Mouse (Mus musculus): ENCODE results near the gene Wtap.

GRCm38 (mm10) chr17:12999069-12999468, 5.1 kb upstream of the Wtap start:
- no peak for TF ChIP-seq POLR2A (IDR thresholded peaks at IDR 0.05; ENCODE audit: borderline replicate concordance, extremely low read depth, low read depth, low read length)
- no peak for TF ChIP-seq CTCF (IDR thresholded peaks at IDR 0.05; ENCODE audit: insufficient read depth, low read length)
